In genomic region chr12:104138216-104138615, GRCm38 (mm10) we compare ENCODE assay signal across 28 mouse cellular contexts. TPM values are rescaled to one million over a fixed set of nuclear protein-coding genes. Genes with fewer than 3 reads are reported as not detected.
"Had no signal": no experiment of that assay in that cellular context is flagged by ENCODE, and none has a peak within 500 bp of the region (broad histone marks: within the 10 kb centered on the region; RNA-seq: fewer than 3 reads in every experiment).

No protein-coding gene starts in this region.

- DNase-seq: lung, adult 2 months; lung, postnatal 14 days; lung, postnatal 36 days; right cerebral cortex, adult 18-20 months; right cerebral cortex, postnatal 25 days; right cerebral cortex, postnatal 4 days; spleen, adult 18-20 months; thymus, adult 18-20 months; thymus, postnatal 14 days; thymus, postnatal 36 days had no signal

- H3K9me3 ChIP-seq: lung, embryonic 15.5 days; megakaryocyte, embryonic 14.5 days; midbrain, embryonic 13.5 days; midbrain, embryonic 15.5 days; neural tube, embryonic 12.5 days had no signal

- H3K4me2 ChIP-seq: lung, embryonic 15.5 days; midbrain, embryonic 11.5 days; midbrain, embryonic 13.5 days; midbrain, embryonic 15.5 days; neural tube, embryonic 12.5 days had no signal

- H3K27ac ChIP-seq: lung, embryonic 15.5 days; macrophage; midbrain, embryonic 13.5 days; midbrain, embryonic 15.5 days; neural tube, embryonic 12.5 days had no signal

- H3K9ac ChIP-seq: lung, embryonic 15.5 days; midbrain, embryonic 13.5 days; midbrain, embryonic 15.5 days; neural tube, embryonic 12.5 days had no signal

- ATAC-seq: lung, postnatal 0 days; midbrain, embryonic 13.5 days; midbrain, embryonic 15.5 days had no signal

- H3K4me3 ChIP-seq: lung, embryonic 15.5 days; megakaryocyte, embryonic 14.5 days; midbrain, embryonic 13.5 days; midbrain, embryonic 15.5 days; neural tube, embryonic 12.5 days had no signal

- H3K4me1 ChIP-seq: lung, embryonic 15.5 days; midbrain, embryonic 13.5 days; midbrain, embryonic 15.5 days; neural tube, embryonic 12.5 days had no signal

- H3K36me3 ChIP-seq: lung, embryonic 15.5 days; midbrain, embryonic 13.5 days; midbrain, embryonic 15.5 days; neural tube, embryonic 12.5 days had no signal

- H3K27me3 ChIP-seq: lung, embryonic 15.5 days; midbrain, embryonic 13.5 days; midbrain, embryonic 15.5 days; neural tube, embryonic 12.5 days had no signal

RNA-seq across cellular contexts. Expression of gene Serpina3b, which starts 10.4 kb away (rescaled TPM):
- total RNA-seq: megakaryocyte progenitor cell, adult 5-6 weeks; midbrain, postnatal 0 days; monocyte, adult 5-6 weeks; neutrophil, adult 5-6 weeks had no signal
- polyA plus RNA-seq: lung, adult 2 months; lung, embryonic 15.5 days; lung, postnatal 0 days; midbrain, embryonic 11.5 days; midbrain, embryonic 13.5 days; midbrain, embryonic 15.5 days; midbrain, postnatal 0 days; neural tube, embryonic 12.5 days; neural tube, embryonic 14.5 days; small intestine, adult 2 months; stomach, embryonic 16.5 days; thymus, postnatal 0 days had no signal

RNA-seq across cellular contexts. Expression of gene Serpina3c, which starts 15.5 kb away (rescaled TPM):
- total RNA-seq: megakaryocyte progenitor cell, adult 5-6 weeks; midbrain, postnatal 0 days; monocyte, adult 5-6 weeks; neutrophil, adult 5-6 weeks had no signal
- polyA plus RNA-seq: macrophage; midbrain, embryonic 11.5 days; midbrain, embryonic 13.5 days; midbrain, embryonic 15.5 days; midbrain, postnatal 0 days; neural tube, embryonic 12.5 days; neural tube, embryonic 14.5 days; stomach, embryonic 14.5 days; stomach, embryonic 16.5 days had no signal

RNA-seq across cellular contexts. Expression of gene Serpina3a, which starts 25.7 kb away (rescaled TPM):
- total RNA-seq: megakaryocyte progenitor cell, adult 5-6 weeks; midbrain, postnatal 0 days; monocyte, adult 5-6 weeks; neutrophil, adult 5-6 weeks had no signal
- polyA plus RNA-seq: liver, embryonic 16.5 days; lung, adult 2 months; lung, embryonic 15.5 days; lung, postnatal 0 days; macrophage; midbrain, embryonic 11.5 days; midbrain, embryonic 13.5 days; midbrain, embryonic 15.5 days; midbrain, postnatal 0 days; neural tube, embryonic 12.5 days; neural tube, embryonic 14.5 days; small intestine, adult 2 months; stomach, embryonic 14.5 days; stomach, embryonic 16.5 days; thymus, postnatal 0 days had no signal

RNA-seq across cellular contexts. Expression of gene Serpina5, which starts 37.3 kb away (rescaled TPM):
- total RNA-seq: megakaryocyte progenitor cell, adult 5-6 weeks; midbrain, postnatal 0 days; monocyte, adult 5-6 weeks; neutrophil, adult 5-6 weeks had no signal
- polyA plus RNA-seq: lung, adult 2 months; lung, postnatal 0 days; macrophage; midbrain, embryonic 11.5 days; midbrain, embryonic 13.5 days; midbrain, embryonic 15.5 days; midbrain, postnatal 0 days; neural tube, embryonic 12.5 days; neural tube, embryonic 14.5 days; small intestine, adult 2 months; stomach, embryonic 14.5 days; stomach, embryonic 16.5 days; thymus, postnatal 0 days had no signal
